Mouse (Mus musculus) brain, embryonic 14.5 days (tissue): ENCODE results near the gene Optn.

ENCODE experiments used
- CTCF ChIP-seq: fragments of 200-500 bp; IDR thresholded peaks from 2 replicates; pipeline ENCODE4 v1.5.1; 2012; ENCODE audit warnings: inconsistent platforms, mild to moderate bottlenecking, moderate library complexity, borderline replicate concordance; ENCODE audit not compliant: insufficient read depth, insufficient read length; ENCODE audit errors: extremely low read depth
- POLR2A ChIP-seq: fragments of 200-500 bp; IDR thresholded peaks from 2 replicates; pipeline ENCODE4 v1.6.1; 2012; ENCODE audit warnings: mild to moderate bottlenecking, inconsistent platforms, borderline replicate concordance; ENCODE audit not compliant: poor library complexity, insufficient read depth, insufficient read length, severe bottlenecking; ENCODE audit errors: extremely low read depth

- TF ChIP-seq CTCF, result no peak
- no peak for TF ChIP-seq POLR2A
These were observed 36.8 kb downstream of the Optn start for GRCm38 (mm10) chr2:5027057-5027456.
